Mouse (Mus musculus): ENCODE data around the gene Lhx9.

DNA sequence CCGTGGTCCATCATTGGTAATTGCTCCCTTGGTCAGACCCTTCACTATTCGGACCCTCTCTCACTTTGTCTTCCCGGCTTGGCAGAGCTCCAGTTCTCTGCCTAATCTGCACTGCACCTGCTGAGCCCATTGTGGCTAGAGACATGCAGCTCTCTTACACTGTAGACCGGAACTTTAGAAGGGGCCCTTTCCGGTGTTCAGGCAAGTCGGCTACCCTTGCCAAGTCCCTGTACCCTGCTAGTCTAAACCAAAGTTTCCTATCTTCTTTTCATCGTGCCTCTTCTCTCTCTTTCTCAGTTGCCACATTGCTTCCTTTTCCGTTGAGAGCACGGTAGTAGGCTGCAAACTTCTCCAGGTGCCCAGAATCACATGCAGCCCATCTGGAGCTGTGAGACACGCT lies 62.5 kb downstream of the Lhx9 start:
- TF ChIP-seq CTCF (IDR thresholded peaks at IDR 0.05; ENCODE audit: extremely low read depth, insufficient read depth, low read length) (no peak), POLR2A (IDR thresholded peaks at IDR 0.05; ENCODE audit: extremely low read depth, insufficient read depth, low read length) (no peak)

Data from cortical plate, adult 2 months (tissue).